Mouse (Mus musculus): Measurements from ENCODE around the gene Per3.

DNA sequence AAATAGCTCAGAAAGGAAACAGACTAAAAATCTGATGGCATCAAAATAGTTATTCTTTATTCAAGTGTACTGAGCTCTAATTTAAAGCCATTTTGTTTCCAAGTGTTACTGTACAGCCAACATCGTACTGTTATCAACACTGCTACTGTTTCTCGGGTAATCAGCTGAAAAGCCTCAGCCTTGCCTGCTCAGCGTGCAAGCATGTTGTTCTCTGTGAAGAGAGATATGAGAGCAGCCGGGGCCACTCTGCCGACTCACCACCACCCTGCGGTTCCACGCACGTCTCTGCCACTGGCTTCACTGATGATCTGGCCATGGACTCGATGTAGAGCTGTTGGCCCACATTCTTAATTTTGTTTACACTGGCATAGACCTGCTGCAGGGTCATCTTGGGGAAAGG, 20.3 kb downstream of the Per3 start:
- TF ChIP-seq CTCF (IDR thresholded peaks at IDR 0.05; ENCODE audit: borderline replicate concordance, extremely low read depth, insufficient read depth, insufficient read length) (no peak), POLR2A (IDR thresholded peaks at IDR 0.05; ENCODE audit: borderline replicate concordance, extremely low read depth, insufficient read depth, insufficient read length, poor library complexity, severe bottlenecking) (no peak)
